Mouse (Mus musculus): ENCODE results near the gene Banf1.
"Not testable (repeated sequence)": the region's sequence is repeated elsewhere in the genome, so short reads cannot be mapped to it uniquely, and the experiment has no call there.

Gene Banf1
- long read RNA-seq, experiment 1, transcript Banf1-201 (3 exons, 1,261 nt) = major isoform, 124 of 151 reads
- long read RNA-seq, experiment 1, partial matches to known transcripts = 15 of 151 reads
- long read RNA-seq, experiment 1, other reads (novel, unspliced or antisense) = 4 of 151 reads
- long read RNA-seq, experiment 2, transcript Banf1-201 (3 exons, 1,261 nt) = major isoform, 137 of 150 reads
- long read RNA-seq, experiment 2, transcript Banf1-202 (3 exons, 758 nt) = minor isoform, 9 of 150 reads
- long read RNA-seq, experiment 2, partial matches to known transcripts = 2 of 150 reads
- long read RNA-seq, experiment 2, other reads (novel, unspliced or antisense) = 0 of 150 reads

DNA sequence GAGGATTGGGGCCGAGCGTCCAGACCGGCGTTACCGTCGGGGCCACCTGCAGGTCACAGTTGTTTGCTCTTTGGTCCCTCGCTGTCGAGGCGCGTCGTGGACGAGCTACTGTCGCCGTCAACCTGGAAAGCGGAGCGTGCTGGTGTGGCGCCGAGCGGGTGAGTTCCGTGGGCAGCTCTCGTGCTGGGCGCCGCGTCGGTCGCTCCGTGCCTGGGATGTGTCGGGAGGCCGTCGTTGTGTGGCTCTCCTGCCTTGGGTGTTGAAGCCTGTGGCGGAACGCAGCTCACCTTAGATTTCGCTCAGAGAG lies at the start of gene Banf1:
Gene Banf1, minus strand, starts transcription at position 116 of the 307 bp plus-strand sequence.
- intact Hi-C loops (cut with DNase I) = loop anchor here (2.0 to 10.0 kb wide), 2 partner anchors 22 to 488 kb away; partner anchors contain the start of gene Sart1

DNA sequence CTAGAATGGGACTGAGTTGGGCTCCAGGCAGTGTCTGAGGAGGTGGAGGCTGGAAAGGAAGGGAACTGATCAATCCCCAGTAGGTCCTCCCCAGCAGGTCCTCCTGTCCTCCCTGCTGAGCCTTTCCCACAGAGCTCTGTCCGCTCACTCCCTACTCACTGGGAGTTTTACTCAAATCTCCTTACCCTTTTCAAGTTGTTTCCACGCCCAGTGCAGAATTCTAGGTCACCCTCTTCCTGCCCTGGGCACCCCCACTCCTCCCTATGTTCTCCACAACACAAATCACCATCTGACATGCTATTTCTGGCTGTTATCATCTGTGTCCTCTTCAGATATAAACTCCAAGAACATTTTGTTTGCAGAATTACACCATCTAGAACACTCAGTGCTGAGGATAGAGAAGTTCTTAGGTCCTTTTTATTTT lies 47.6 kb upstream of the Banf1 start:
- intact Hi-C loops (cut with DNase I) = no loop called here

DNA sequence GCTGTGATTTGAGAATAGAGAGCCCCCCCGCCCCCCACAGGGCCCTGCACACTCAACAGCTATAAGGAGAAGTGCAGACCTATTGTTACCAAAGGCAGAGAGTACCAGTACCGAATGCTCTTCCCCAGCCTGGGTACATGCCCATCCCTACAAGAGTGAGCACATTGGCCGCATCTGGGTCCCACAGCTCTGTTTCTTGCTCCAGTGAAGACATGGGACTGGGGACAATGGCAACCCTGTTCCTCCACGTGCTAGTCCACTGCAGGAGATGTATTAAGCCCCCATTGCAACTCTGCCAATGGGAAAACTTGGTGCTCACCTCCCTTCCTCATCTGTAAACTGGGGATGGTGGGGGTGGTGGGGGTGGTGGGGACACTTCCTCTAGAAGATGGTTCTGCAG lies 46.9 kb upstream of the Banf1 start:
- intact Hi-C loops (cut with DNase I) = no loop called here

DNA sequence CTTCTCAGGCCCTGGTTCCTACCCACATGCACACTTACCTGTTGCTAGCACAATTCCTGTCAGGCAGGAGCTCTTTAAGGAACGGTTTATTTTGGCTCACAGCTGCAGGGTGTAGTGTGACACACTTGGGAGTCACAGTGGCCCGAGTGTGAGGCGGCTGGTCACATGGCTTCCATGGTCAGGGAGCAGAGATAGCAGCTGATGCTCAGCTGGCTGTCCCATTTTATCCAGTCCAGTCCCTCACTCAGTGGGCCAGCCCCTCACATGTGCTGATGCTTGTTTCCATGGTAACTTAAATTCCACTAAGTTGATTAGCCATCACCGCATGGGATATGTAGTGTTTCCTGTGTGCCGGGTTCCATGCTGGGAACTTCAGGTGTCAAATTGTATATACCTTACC lies 45.0 kb upstream of the Banf1 start:
- intact Hi-C loops (cut with DNase I) = no loop called here

GRCm38 (mm10) chr19:5410641-5411040 lies 43.7 kb upstream of the Banf1 start:
- intact Hi-C loops (cut with DNase I) = no loop called here

DNA sequence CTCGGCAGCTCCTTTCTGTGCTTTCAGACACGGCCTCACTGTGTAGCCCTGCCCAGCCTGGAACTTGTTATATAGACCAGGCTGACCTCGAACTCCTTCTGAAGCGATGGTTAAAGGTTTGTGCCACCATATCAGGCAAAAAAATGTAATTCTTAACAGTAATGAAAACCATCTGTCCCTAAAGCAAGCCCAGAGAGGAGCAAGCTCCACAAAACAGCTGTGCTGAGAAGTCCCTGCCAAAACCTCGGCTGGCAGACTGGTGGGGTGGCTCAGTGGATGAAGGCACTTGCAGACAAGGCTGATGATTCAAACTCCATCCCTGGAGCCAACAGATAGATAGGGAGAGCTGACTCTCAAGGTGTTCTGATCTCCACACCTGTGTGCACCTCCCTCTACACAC lies 42.1 kb upstream of the Banf1 start:
- intact Hi-C loops (cut with DNase I) = no loop called here

DNA sequence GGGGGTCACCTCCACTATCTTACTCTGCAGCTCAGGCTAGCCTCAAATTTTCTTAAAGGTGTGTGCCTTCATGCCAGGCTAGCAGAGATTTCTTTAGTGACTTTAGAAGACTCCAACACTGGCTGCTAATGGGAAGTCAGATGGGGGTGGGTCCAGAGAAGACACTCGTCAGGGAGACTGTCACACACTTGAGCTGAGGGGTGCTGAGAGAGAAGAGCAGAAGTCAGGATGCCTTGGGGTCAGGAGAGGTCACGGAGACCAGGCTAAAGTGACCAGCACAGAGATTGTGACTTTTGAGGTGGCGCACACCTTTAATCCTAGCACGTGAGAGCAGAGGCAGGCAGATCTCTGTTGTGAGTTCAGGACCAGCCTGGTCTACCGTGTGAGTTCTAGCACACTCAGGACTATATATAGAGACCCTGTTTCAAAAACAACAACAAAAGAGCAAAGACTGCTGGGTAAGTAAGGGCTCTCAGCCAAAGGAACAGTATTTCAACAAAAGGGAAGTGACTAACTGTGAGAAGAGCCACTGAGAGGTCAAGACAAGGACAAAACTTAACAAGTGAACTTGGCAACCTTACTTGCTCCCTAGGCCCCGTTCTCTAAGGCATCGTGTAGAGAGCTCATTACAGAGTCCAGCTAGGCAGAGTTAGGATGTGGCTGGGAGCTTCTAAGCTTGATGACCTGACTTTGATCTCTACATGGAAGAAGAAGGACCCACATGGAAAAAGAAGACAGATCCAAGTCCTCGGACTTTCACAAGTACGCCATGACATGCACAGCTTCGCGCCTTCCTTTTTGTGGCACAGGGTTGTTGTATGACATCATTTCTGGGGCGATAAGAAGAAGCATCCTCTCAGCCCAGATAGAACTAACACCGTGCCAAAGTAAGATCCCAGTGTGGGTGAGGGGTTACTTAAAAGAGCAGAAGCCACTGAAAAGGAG lies 41.4 kb upstream of the Banf1 start:
- intact Hi-C loops (cut with DNase I) = no loop called here

GRCm38 (mm10) chr19:5407133-5407532 lies 40.2 kb upstream of the Banf1 start:
- intact Hi-C loops (cut with DNase I) = no loop called here

- intact Hi-C loops (cut with DNase I) = not testable (repeated sequence)
These were observed 39.7 kb upstream of the Banf1 start for GRCm38 (mm10) chr19:5406531-5407126.

- intact Hi-C loops (cut with DNase I) = no loop called here
These were observed 39.0 kb upstream of the Banf1 start for GRCm38 (mm10) chr19:5405924-5406323.

GRCm38 (mm10) chr19:5402293-5402692 lies 35.3 kb upstream of the Banf1 start, which contains the start of gene Tsga10ip:
Gene Tsga10ip (minus strand): TSS chr19:5402526.
- intact Hi-C loops (cut with DNase I) = no loop called here

DNA sequence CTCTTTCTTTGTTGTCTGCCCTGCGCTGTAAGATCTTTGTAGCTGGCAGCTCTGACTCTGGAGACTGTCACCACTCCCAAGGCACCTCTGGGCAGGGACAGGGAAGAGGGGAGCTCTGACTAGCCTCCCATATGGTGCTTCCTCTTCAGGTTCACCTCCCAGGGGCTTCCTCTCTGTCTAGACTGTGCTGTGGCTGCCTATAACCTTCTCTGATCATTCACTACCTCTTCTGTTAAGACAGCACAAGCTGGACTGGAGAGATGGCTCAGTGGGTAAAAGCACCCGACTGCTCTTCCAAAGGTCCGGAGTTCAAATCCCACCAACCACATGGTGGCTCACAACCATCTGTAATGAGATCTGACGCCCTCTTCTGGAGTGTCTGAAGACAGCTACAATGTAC lies 34.1 kb upstream of the Banf1 start:
- intact Hi-C loops (cut with DNase I) = not testable (repeated sequence)

GRCm38 (mm10) chr19:5395371-5395770 lies 28.4 kb upstream of the Banf1 start:
- intact Hi-C loops (cut with DNase I) = no loop called here

DNA sequence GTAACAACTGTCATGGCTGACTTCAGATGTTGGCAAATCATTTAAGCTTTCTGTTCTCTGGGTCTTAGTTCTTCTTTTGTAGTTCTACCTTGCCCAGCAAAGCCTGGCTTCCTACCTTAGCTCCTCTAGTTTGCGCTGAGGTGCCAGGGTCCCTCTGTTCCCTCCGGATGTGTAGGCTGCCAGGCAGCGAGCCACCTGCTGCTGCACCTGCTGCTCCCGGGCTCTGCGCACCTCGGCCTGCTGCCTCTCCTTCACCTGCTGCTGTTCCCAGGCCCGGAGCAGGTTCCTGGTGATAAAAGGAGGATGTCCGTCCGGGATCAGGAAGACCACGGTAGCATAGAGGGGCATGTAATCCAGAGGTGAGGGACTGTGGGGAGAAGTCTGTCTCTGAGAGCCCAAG lies 27.2 kb upstream of the Banf1 start:
- intact Hi-C loops (cut with DNase I) = no loop called here

DNA sequence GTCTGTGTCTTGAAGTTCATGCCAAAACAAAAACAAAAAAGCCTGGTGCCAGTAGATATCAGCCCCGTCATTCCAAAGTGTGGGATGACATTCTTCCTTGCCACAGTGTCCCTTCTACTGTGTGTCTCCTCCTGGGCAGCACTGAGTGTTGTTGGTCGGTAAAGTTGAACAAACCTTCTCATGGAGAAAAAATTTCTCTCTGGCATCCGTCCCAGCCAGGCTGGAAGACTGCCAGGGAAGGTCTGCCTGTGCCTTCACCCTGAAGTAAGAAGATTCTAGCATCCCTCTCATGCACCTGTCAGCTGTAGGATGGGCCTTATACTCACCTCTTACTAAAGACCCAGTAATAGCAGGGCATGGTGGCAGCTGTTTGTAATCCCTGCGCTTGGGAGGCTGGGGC lies 25.9 kb upstream of the Banf1 start:
- intact Hi-C loops (cut with DNase I) = no loop called here

DNA sequence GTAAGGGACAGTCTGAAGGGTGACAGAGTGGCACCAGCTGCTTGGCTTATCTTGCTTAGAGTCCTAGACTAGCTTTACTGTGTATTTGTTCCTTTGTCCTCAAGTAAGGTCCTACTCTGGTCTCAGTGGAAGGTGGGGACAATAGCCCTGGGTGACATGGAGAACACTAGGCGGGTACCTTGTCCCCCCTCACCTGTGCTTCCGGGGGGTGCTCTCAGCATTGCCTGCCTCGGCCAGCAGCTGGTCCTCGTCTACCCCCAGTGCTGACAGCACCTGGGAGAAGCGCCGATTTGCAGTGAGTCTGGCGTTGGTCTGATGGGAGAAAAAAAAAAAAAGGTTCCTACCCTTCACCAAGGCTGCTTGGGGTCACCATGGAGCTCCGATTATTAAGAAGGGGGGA lies 23.4 kb upstream of the Banf1 start:
- intact Hi-C loops (cut with DNase I) = no loop called here

DNA sequence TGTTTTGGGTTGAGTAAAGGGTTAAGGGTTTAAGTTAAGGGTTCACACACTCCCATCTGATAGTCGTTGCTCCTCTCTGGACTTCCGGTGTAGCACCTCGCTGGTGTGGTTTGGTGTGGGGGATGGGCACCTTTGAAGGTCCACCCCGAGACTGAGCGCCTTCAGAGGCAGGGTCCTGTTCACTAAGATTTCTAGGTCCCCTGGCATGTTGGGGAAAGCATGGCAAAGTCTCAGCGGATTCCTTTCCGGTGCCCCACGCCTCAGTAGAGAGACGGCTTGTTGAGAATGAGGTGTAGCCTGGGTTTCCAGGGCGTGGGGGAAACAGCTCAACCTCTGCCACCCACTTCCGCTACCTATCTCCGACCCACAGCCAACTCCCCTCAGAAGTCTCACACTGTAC lies 22.7 kb upstream of the Banf1 start:
- intact Hi-C loops (cut with DNase I) = loop anchor here (2.0 to 5.0 kb wide), 2 partner anchors 23 to 38 kb away; partner anchors contain the start of genes AI837181, Banf1 and Eif1ad

GRCm38 (mm10) chr19:5388588-5389242 lies 21.7 kb upstream of the Banf1 start, which contains the start of gene Sart1:
Gene Sart1 (minus strand): TSS chr19:5388703.
- intact Hi-C loops (cut with DNase I) = loop anchor here (2.0 to 5.0 kb wide), 2 partner anchors 22 to 39 kb away; partner anchors contain the start of genes AI837181, Banf1 and Eif1ad

- intact Hi-C loops (cut with DNase I) = loop anchor here (2.0 to 5.0 kb wide), 2 partner anchors 21 to 39 kb away; partner anchors contain the start of genes AI837181, Banf1 and Eif1ad
These were observed 21.1 kb upstream of the Banf1 start for GRCm38 (mm10) chr19:5388011-5388441.

GRCm38 (mm10) chr19:5384715-5385114 lies 17.7 kb upstream of the Banf1 start:
- intact Hi-C loops (cut with DNase I) = loop anchor here (5.0 kb wide), 1 partner anchor 43 kb away; the partner anchor contains the start of gene AI837181

- intact Hi-C loops (cut with DNase I) = no loop called here
These were observed 16.4 kb upstream of the Banf1 start for GRCm38 (mm10) chr19:5383326-5383725.

All from adrenal gland (tissue).